In the genomic region with DNA sequence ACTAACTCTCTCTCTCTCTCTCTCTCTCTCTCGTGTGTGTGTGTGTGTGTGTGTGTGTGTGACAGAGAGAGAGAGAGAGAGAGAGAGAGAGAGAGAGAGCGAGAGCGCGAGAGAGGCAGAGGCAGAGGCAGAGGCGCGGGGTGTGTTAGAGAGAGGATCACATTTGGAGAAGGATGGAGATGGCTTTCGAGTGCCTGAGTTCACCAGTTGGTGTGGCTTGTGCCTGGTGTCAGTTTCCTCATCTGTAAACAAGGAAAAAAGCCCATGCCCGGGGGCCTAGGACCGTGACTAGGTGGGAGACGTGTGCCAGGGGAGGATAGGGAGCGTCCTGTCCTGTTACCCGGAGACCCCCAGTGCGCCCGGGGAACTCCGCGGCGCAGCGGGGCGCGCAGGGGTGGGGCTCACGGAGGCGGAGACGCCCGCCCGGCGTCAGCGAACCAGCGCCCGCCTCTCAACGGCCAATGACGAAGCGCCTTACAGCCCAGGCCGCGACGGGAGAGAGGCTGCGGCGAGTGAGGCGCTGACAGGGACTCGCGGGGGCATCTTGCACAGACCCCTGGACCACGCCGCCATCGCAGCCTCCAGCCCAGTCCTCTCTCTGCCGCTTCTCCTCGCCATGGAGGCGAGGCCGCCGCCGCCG, we compare ENCODE assay signal across 8 mouse cellular contexts. TPM values are rescaled to one million over a fixed set of nuclear protein-coding genes. Genes with fewer than 3 reads are reported as not detected.
DNase-seq lines count a peak whose midpoint lies in the region; ATAC-seq and TF ChIP-seq lines count a peak whose summit lies in the region.

TSS of gene Ptpra (plus strand) at position 485 of the 640 bp plus-strand sequence.

- peak within 1 kb of the TSS; percentile 93 for H3K4me3 ChIP-seq in hindbrain, embryonic 14.5 days (replicated peaks; ENCODE audit: low read length)

- H3K27me3 ChIP-seq in Patski, result no peaks in the 10 kb centered on the region
- peaks cover 6% of the 10 kb centered on the region; the same call in 1 of the 2 replicates for H3K27me3 ChIP-seq in hindbrain, embryonic 14.5 days (ENCODE audit: control insufficient read depth, insufficient read depth, low read length)

- H3K27ac ChIP-seq in hindbrain, embryonic 14.5 days, result peak within 1 kb of the TSS; percentile 90

- peak; percentile 34 for DNase-seq in Patski (ENCODE audit: low read depth, low spot score)
- peak; percentile 94 to 95 for DNase-seq in cerebellum, postnatal 14 days
- DNase-seq in frontal cortex, postnatal 25 days (ENCODE audit: low spot score in 2 of 2), result peak; percentile 81 to 82
- peak; percentile 87 for DNase-seq in hindbrain, embryonic 14.5 days (ENCODE audit: low spot score)
- peak; percentile 82 for DNase-seq in left cerebral cortex, adult 11 months (ENCODE audit: low spot score)
- DNase-seq in lung, postnatal 4 days, result peak; percentile 92 to 94
- DNase-seq in retina, postnatal 7 days (ENCODE audit: low read depth, low spot score), result peak; percentile 79
- DNase-seq in urinary bladder, adult 2 months (ENCODE audit: low spot score), result peak; percentile 91

- POLR2A ChIA-PET in Patski (lab: Charles Lee), result no interaction called here

- H3K9me3 ChIP-seq in hindbrain, embryonic 14.5 days (ENCODE audit: control insufficient read depth, low read length), result no peaks in the 10 kb centered on the region

- peak within 1 kb of the TSS; percentile 96 for H3K9ac ChIP-seq in hindbrain, embryonic 14.5 days

- peak; percentile 93 for ATAC-seq in Patski
- ATAC-seq in hindbrain, embryonic 14.5 days (ENCODE audit: low FRiP score), result peak; percentile 97

- no peaks in the 10 kb centered on the region; the same call in 1 of the 2 replicates for H3K36me3 ChIP-seq in hindbrain, embryonic 14.5 days (replicated peaks; ENCODE audit: control insufficient read depth, insufficient read depth)

- no peak for TF ChIP-seq CTCF in Patski (IDR thresholded peaks at IDR 0.05)

- in situ Hi-C loops in Patski (cut with MboI; ENCODE audit: low pct_unique_long_range_greater_than_20kb), result loop anchor here (5.0 kb wide), 1 partner anchor 77 kb away; no protein-coding TSS in a partner anchor

- H3K4me2 ChIP-seq in hindbrain, embryonic 14.5 days (replicated peaks), result peak within 1 kb of the TSS; percentile 86

- CTCF ChIA-PET in Patski (lab: Charles Lee), result no interaction called here

- WGBS in hindbrain, embryonic 14.5 days, result 0% methylated on average over 39 of the region's 50 CpGs

- H3K4me1 ChIP-seq in hindbrain, embryonic 14.5 days (replicated peaks; ENCODE audit: control insufficient read depth, insufficient read depth, low read length), result peaks cover 36% of the 10 kb centered on the region

RNA-seq across cellular contexts. Expression of gene Ptpra, which starts in this region (rescaled TPM):
- 90.4 TPM for polyA plus RNA-seq in Patski (2021)
- 158 and 171 TPM in 2 replicates for polyA plus RNA-seq in hindbrain, embryonic 14.5 days (2014; fragmentation: Nextera tagmentation; extraction: Ambion mirVana)
- polyA plus RNA-seq in urinary bladder, adult 2 months (2012; rRNA removed), result 88.9 and 90.1 TPM in 2 replicates

Comparison
In these comparisons a context has a peak if more than half of its experiments do, and no peak if none do; other contexts are left out.
1. Peak in every context shown above with its lines: DNase-seq, ATAC-seq, H3K4me3 ChIP-seq and H3K27ac ChIP-seq.
2. DNase-seq: peak in every context shown above with its lines; median percentile 94 in cerebellum, postnatal 14 days; 93 in lung, postnatal 4 days; 91 in urinary bladder, adult 2 months; 87 in hindbrain, embryonic 14.5 days; 82 in left cerebral cortex, adult 11 months; 82 in frontal cortex, postnatal 25 days; 79 in retina, postnatal 7 days; 34 in Patski.